Mouse (Mus musculus) gastrocnemius, adult 18-20 months (tissue): ENCODE measurements at regions not wholly inside any gene's neighbourhood (a gene's known extent, or its start where the extent isn't known, plus 50 kb on each side); places are given as distances from the start of the nearest gene placed in this dataset.

Experiments used
- DNase-seq: peaks from one replicate; pipeline ENCODE4 v3.0.0; 2021; ENCODE audit warnings: low spot score

DNA sequence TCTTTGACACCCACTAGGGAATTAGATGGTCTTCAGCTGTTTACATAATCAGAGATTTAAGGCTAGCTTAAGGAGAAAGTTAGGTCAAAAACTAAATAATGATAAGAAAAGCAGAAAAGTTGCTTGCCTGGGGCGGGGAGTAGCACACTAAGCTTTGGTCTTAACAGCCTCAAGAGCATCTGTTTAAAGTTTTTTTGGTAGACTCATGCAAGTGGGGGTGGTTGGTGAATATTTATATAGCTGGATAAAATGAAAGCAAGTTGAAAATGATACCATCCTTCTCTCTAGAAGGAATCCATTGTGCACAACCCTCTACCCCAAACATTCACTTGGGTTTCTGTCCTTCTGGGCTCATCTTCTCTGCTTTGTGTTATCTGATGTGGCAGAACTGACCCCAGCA is 85.3 kb upstream of the Lifr start:
- no peak for DNase-seq

DNA sequence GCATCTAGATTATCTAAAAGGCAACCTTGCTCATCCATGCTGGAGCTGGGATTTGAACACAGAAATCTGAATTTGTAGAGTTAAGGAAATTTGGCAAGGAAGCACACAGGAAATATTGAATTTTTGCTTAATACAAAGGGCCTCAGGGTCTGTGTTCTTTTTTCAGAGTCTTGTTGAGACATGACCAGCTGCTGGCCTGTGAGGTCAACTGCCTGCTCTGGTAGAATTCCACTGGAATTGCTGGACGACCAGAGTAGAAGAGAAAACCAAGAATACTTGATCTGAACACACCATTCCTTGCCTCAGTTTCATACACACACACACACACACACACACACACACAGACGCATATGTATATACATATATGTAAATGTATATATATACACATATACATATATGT is 84.1 kb upstream of the Lifr start:
- DNase-seq, result no peak

DNA sequence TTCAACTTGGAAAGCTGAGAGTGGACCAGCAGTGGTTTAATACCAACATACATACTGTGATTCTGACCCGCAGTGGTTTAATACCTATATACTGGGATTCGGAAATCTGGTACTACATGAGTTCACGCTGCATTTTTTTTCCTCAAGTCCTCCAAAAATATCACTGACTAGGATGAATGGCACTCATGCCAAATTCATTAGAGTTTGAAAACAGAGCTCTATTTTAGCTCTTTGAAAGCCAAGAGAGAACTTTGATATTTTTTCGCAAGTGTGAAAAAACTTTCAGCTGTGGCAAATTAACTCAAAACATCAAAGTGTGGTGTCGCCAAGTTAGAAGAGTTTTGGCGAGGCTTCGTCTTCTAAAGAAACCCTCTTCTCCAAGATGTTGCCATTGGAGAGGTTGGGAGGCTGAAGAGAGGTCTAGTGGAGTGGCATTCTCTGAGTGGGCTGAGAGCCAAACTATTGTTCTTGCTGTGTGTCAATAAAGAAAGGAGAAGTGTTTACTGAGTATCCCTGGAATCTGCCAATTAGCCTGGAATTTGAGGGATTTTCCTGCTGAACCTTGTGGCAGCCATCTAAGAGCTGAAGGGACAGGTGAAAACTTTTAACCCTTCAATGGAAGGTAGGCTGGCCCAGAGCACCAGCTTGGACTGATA is 81.6 kb upstream of the Lifr start:
- DNase-seq, result no peak

DNA sequence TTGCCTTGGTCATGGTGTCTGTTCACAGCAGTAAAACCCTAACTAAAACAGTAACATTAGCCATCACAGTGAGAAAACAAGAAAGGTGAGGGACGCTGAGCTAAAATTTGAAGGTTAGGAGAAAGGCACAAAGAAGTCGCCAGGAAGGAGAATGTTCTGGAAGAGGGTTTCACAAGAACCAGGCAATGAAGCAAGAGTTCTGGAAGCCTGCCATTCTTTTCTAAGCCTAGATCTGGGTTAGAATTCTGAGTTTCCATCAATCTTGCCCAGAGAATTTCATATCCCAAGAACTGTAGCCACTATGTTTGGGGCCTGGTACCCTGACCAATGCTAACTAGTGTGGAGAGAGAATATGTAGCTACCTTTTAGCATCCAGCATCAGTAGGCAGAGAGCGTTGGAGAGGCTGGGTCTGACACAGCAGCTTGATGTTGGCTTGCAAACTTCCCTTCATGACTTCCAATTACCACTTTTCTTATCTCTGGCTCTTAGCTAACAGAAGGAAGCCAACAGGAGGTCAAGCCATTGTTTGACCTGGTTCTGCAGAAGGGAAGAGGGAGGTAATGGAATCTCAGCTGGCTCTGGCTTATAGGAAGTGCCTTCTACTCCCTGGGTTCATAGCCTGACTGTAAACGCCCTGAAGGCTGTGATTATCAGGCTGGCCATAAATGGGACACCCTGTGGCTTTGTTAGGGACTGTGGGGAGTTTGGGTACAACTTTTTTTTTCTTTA is 79.3 kb upstream of the Lifr start:
- DNase-seq, result peak; percentile 30

DNA sequence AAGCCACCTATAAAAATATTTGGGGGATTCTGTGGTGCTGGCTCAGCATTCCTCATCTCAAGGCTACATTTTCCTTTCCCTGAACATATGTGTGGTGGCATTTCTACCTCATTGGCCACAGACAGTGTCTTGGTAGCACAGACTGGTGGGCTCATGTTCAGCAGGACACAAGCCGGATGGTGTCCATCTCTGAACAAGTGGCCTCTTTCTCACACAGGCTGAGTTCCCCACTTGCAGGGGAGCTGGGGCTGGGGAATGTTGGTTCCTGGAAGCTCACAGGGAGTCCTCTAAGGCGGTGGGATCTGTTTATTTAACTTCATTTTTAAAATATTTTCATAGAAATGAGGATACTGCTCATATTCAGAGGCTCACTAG is 78.7 kb upstream of the Lifr start:
- no peak for DNase-seq

DNA sequence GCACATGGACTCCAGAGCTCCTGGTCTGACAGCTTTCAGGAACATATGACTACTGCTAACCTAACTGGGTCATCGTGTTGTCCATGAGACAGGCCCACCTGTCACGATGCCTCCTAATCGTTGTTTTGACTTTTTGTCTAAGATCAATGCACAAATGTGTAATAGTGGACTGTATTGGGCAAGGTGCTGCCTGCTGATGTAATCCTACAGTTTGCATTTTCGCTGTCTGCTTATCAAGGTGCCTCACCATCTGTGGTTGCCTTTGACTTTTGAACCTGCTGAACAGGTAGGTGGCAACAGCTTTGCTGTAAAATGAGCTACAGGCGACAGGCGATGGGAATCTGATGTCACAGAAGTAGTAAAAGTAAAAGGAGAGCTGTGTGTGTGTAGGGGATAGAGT is 78.0 kb upstream of the Lifr start:
- no peak for DNase-seq

DNA sequence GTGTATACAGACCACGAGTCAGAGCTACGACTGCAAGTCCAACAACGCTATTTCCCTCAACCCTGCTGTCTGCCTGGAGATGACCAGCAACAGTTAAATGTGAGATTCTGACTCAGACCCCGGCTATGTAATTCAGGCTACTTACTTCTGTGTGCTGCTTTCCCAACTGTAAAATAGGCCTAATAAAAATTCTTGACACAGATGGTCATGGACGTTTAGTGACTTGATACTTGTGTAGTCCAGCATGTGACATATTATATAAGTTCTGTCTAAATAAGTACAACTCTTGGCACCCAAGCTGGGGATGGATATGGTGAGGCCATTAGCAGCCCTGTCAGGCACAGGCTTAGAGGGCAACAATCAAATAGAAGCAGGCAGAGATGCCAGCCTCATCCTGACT is 77.4 kb upstream of the Lifr start:
- peak; percentile 55 for DNase-seq

DNA sequence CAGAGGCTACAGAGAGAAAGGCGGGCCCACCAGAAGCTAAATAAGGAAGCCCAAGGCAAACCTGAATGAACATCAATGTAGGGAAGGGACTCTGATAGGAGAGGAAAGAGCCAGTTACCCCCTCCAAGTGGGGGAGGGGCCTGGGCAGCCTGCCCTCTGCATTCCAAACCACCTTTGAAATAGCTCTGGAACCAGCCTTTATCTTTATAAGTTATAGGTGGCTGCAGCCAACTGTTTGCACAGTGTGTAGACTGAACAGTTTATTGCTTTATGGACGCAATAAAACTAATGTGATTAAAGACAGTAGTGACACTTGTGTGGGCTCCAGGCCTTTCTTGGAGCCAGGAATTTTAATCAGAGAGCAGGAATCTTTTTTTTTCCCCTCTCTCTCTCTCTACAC is 75.4 kb upstream of the Lifr start:
- DNase-seq, result no peak

DNA sequence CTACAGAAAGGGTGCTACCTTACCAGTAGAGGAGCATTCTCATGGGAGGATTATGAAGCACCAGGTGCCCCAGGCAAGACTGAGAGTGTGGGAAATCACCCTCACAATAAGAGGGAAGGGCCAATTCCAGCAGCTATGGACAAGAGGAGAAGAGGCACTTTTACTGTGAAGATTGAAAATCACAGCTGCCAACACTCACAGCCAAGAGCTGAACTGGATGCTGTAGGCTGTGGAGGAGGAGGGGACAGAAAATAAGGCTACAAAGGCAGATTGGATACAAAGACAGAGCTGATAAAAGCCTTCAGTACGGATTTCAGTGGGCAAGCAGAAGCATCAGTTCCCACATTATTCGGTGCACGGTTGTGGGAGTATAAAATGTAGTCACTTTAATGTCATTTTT is 74.4 kb upstream of the Lifr start:
- DNase-seq, result no peak

DNA sequence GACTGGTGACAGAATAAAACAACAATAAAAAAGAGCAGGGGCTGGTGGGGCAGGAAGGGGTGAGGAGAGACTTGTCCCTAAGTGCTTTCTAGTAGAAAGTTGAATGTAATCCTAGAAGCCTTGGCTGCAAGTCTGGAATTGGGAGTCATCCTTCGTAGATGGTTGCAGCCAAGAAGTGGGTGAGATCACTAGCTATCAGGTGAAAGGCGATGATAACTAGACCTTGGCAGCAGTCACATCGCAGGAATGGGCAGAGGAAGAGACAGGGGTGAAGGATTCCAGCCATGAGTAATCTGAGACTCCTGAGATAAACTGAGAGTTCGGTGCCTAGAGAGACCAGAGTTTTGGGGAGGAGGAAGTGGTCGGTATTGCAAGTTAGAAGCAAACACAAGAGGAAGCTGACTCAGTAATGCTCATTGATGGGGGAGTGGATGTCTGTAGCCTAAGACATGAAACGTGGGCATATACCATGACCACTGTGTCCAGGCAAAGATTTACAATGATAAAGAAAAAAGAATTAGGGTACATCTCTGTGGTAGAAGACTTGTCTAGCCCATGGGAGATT is 73.1 kb upstream of the Lifr start:
- DNase-seq, result peak; percentile 73

DNA sequence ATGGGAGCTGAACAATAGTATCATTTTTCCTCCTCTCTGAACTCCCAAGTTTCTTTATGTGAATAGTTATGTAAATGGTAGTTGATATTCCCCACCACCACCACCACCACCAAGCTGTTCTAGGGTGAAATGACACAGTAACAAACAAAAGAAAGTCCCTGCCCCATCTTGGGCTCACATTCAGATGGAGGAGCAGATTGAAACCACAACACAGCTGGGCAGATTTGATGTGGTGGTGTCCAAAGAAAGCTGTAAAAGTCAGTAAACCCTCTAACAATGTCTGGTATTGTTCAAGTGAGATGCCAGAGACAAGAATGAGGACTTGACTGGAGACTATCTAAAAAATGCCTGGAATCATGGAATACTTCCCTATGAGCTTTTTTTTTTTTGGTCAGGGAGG is 67.8 kb upstream of the Lifr start:
- no peak for DNase-seq

DNA sequence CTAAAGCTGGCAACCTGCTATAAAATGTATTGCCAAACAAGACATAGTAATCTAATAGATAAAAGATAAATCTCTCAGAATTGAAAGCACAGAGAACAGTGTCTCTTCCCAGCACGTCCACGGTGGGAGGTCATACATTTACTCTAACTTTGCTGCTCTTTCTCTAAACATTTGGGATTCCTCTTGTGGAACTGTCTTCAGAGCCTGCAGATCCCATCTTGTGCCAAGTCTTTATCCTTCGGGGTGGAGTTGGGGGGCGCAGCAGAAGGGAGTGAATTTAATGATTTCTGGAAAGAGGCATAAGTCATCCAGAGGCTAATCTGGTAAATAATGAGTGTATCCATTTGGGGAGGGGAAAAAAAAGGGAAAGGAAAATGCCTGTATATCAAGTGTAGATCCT is 65.2 kb upstream of the Lifr start:
- no peak for DNase-seq

DNA sequence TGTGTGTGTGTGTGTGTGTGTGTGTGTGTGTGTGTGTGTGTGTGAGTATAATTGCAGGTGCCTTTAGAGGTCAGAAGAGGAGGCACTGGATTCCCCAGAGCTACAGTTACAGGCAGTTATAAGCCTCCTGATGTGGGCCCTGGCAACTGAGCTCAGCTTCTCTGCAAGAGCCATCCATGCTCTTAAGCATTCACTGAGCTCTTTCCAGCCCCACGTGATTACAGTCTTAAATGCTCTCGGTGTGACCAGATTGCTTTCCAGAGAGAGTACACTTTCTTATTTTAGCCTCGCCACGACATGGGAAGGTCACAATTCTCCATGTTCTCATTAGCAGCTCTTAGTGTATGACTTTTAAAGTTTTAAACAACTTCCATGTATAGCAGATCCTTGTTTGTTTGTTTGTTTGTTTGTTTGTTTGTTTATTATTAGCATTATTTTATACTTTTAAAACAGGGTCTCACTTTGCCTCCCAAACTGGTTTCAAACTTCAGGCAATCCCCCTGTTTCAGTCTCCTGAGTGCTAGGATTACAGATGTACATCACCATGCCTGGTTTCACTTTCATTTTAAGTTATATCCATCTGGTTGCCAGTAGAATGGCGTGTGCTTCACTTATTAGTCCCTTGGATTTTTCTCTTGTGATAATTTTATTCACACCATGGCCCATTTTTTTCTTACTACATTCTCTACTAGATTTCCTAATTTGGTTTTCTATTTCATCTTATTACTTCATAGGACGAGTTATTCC is 58.9 kb upstream of the Lifr start:
- DNase-seq, result peak; percentile 73

DNA sequence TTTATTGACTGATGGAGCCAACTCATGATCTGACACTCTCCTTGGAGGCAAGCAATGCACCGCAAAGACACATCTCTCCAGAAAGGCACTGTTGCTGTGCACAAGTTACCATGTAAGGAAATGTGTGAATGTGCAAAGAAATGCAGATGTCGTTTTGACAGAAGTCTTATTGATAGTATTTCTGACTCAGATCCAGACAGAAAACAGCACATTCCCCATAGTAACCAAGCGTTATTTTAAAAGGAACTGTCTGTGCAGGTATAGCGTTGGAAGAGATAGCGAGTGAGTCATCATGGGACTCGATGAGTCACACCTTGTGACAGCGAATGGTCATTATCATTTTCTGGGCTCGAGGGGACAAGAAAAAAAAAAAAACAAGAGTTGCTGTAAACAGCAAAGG is 52.9 kb upstream of the Lifr start:
- no peak for DNase-seq

DNA sequence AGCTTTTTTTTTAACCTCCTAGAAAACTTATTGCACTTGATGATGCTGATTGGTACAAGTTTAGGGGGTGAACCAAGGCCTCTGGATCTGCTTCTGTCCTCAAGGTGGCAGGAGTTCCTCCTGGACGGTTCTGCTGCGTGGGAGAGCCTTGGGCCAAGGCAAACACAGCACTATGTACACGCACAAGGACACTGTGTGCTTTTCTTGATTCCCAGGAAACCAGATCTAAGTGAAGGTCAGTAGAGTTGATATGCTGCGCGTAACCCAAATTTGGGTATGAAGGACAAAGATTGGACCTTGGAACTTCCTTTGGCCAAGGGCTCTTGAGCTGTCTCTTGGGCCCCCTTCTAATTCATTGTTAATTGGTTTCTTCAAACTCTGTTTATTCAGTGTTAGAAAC is 51.3 kb upstream of the Lifr start:
- peak; percentile 52 for DNase-seq

DNA sequence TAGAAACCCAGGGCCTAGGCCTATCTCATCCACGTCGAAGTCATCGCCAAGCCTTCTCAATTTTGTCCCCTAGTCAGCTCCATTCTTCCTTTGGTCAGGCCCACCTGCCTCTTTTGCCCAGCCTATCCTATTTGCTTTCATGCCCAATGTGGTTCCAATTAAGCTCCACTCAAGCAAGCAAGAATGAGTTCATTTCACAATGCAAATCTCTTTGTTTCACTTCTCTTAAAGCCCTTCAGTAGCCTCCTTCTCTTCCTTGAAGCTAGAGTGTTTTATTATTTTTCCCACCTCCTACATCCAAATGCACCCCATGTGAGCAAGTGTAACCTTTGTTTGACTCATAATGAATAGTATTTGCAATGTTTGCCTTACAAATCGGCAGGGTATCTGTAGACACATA is 50.6 kb upstream of the Lifr start:
- no peak for DNase-seq
